Mouse (Mus musculus) embryo, embryonic 9.5 days (tissue): ENCODE data around the gene Dact2.
A peak's percentile ranks its signal among the peaks of the same experiment; 100 is the strongest.

Experiments used
- DNase-seq: peaks from one replicate; pipeline ENCODE4 v3.0.0-alpha.2; 2017; ENCODE audit errors: extremely low spot score

The Dact2 gene

GRCm38 (mm10) chr17:14212796-14213195, 8.7 kb upstream of the Dact2 start:
- DNase-seq, result no peak

- DNase-seq, result no peak
Measured at GRCm38 (mm10) chr17:14207093-14207561, 3.0 kb upstream of the Dact2 start.

GRCm38 (mm10) chr17:14206062-14206461, 2.0 kb upstream of the Dact2 start:
- peak; percentile 74 for DNase-seq

- DNase-seq, result no peak
Measured at GRCm38 (mm10) chr17:14205236-14205635, 1.1 kb upstream of the Dact2 start.

- DNase-seq, result peak; percentile 65
Measured at GRCm38 (mm10) chr17:14203121-14203941, 773 bp downstream of the Dact2 start.

- DNase-seq, result peak; percentile 42
Measured at GRCm38 (mm10) chr17:14202291-14203030, 1.6 kb downstream of the Dact2 start.

- peak; percentile 56 for DNase-seq
Measured at GRCm38 (mm10) chr17:14201281-14201787, 2.8 kb downstream of the Dact2 start.

- no peak for DNase-seq
Measured at GRCm38 (mm10) chr17:14200206-14200605, 3.9 kb downstream of the Dact2 start.

- no peak for DNase-seq
Measured at GRCm38 (mm10) chr17:14199621-14200020, 4.5 kb downstream of the Dact2 start.

GRCm38 (mm10) chr17:14192924-14193323, 11.2 kb downstream of the Dact2 start:
- DNase-seq, result no peak

GRCm38 (mm10) chr17:14192432-14192831, 11.7 kb downstream of the Dact2 start:
- DNase-seq, result no peak

GRCm38 (mm10) chr17:14188455-14188854, 15.6 kb downstream of the Dact2 start:
- DNase-seq, result no peak

GRCm38 (mm10) chr17:14187096-14187495, 17.0 kb downstream of the Dact2 start:
- DNase-seq, result no peak

- DNase-seq, result no peak
Measured at GRCm38 (mm10) chr17:14186176-14186575, 17.9 kb downstream of the Dact2 start.

GRCm38 (mm10) chr17:14184192-14184814, 19.8 kb downstream of the Dact2 start:
- no peak for DNase-seq

GRCm38 (mm10) chr17:14183717-14184116, 20.4 kb downstream of the Dact2 start:
- DNase-seq, result no peak

GRCm38 (mm10) chr17:14182860-14183259, 21.2 kb downstream of the Dact2 start:
- DNase-seq, result no peak

GRCm38 (mm10) chr17:14178911-14179310, 25.2 kb downstream of the Dact2 start:
- DNase-seq, result no peak

GRCm38 (mm10) chr17:14178475-14178874, 25.6 kb downstream of the Dact2 start:
- no peak for DNase-seq

GRCm38 (mm10) chr17:14178049-14178448, 26.1 kb downstream of the Dact2 start:
- no peak for DNase-seq

- no peak for DNase-seq
Measured at GRCm38 (mm10) chr17:14177018-14177417, 27.1 kb downstream of the Dact2 start.

- no peak for DNase-seq
Measured at GRCm38 (mm10) chr17:14175704-14176103, 28.4 kb downstream of the Dact2 start.
